Mouse (Mus musculus) lung, embryonic 16.5 days (tissue): Measurements from ENCODE around the gene Ick. TPM values are rescaled to one million over a fixed set of nuclear protein-coding genes. Genes with fewer than 3 reads are reported as not detected.
"Not testable (repeated sequence)": the region's sequence is repeated elsewhere in the genome, so short reads cannot be mapped to it uniquely, and the experiment has no call there.

Experiments
- ATAC-seq: fragments of 200-750 bp; cut with Nextera tagmentation; 2 replicates; pipeline ENCODE4 v1.8.0; 2017; ENCODE audit warnings: low read depth, mild to moderate bottlenecking, moderate library complexity
- H3K27ac ChIP-seq: fragments of 300-500 bp; sonication (generic); 2 replicates; pipeline ENCODE4 v1.5.1; 2014; ENCODE audit warnings: mild to moderate bottlenecking, control low read depth, low read length
- H3K27me3 ChIP-seq: fragments of 300-500 bp; sonication (generic); 2 replicates; pipeline ENCODE4 v1.6.1; 2014; ENCODE audit warnings: low read depth, low read length, mixed read lengths; ENCODE audit not compliant: control insufficient read depth, insufficient read depth
- H3K36me3 ChIP-seq: fragments of 300-500 bp; sonication (generic); 2 replicates; pipeline ENCODE4 v1.6.1; 2014; ENCODE audit warnings: low read length; ENCODE audit not compliant: control insufficient read depth, insufficient read depth
- H3K4me1 ChIP-seq: fragments of 300-500 bp; sonication (generic); replicated peaks from 2 replicates; pipeline ENCODE4 v1.6.1; 2014; ENCODE audit warnings: low read length, mixed read lengths; ENCODE audit not compliant: control insufficient read depth, insufficient read depth
- H3K4me2 ChIP-seq: fragments of 300-500 bp; sonication (generic); 2 replicates; pipeline ENCODE4 v1.6.1; 2014; ENCODE audit warnings: low read depth, low read length, control low read depth
- H3K4me3 ChIP-seq: fragments of 300-500 bp; sonication (generic); 2 replicates; pipeline ENCODE4 v1.5.1; 2014; ENCODE audit warnings: mild to moderate bottlenecking, low read length, control low read depth
- H3K9ac ChIP-seq: fragments of 300-500 bp; sonication (generic); 2 replicates; pipeline ENCODE4 v1.6.1; 2014; ENCODE audit warnings: low read length, control low read depth
- H3K9me3 ChIP-seq: fragments of 300-500 bp; sonication (generic); 2 replicates; pipeline ENCODE4 v1.6.1; 2016; ENCODE audit warnings: low read length; ENCODE audit not compliant: control insufficient read depth
- WGBS: fragments of 180-500 bp; shearing (Covaris S2); extraction: QIAGEN DNeasy Blood & Tissue Kit; methylation state at CpG from one replicate; pipeline ENCODE4 v1.1.7; 2014; 5-methylcytosine and 5-hydroxymethylcytosine counted together
- polyA plus RNA-seq: library from polyadenylated mRNA; unstranded; fragments of >200 nt; fragmentation: Nextera tagmentation; extraction: Ambion mirVana; gene quantifications from 2 replicates; pipeline ENCODE4 v1.2.1, GENCODE M21; 2015

Gene Ick
- polyA plus RNA-seq, 1 experiment from 2014 or later, result 21.2 TPM

- Histone ChIP-seq H3K4me3 (no peak overlapping the region), H3K4me1 (peaks cover 8% of the 10 kb centered on the region), H3K36me3 (peaks cover 4% of the 10 kb centered on the region; the same call in 1 of the 2 replicates), H3K9me3 (no peaks in the 10 kb centered on the region), H3K27ac (no peak overlapping the region), H3K4me2 (no peak overlapping the region), H3K27me3 (no peaks in the 10 kb centered on the region), H3K9ac (no peak overlapping the region)
- no peak for ATAC-seq
- 52% methylated on average over 1 of the region's 1 CpGs for WGBS
These were observed 65.0 kb downstream of the Ick start for GRCm38 (mm10) chr9:78174016-78174415.

DNA sequence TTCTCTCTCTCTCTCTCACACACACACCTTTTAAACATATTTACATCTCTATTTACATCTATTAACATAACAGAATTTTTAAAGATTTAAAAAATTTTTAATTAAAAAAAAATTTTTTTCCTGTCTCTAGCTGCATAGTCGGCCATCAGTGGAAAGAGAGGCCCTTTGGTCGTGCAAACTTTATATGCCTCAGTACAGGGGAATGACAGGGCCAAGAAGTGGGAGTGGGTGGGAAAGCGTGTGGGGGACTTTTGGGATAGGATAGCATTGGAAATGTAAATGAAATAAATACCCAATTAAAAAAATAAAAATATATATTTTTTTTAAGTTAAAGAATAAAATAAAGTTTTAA is 65.9 kb downstream of the Ick start:
- not testable (repeated sequence) for H3K27me3 ChIP-seq, H3K4me3 ChIP-seq, H3K9me3 ChIP-seq, H3K9ac ChIP-seq, H3K4me1 ChIP-seq, H3K36me3 ChIP-seq, H3K27ac ChIP-seq, ATAC-seq
- WGBS, result 25% methylated on average over 3 of the region's 3 CpGs
- H3K4me2 ChIP-seq, result 0 out of 2 replicates have a peak overlapping the region, but pooled peaks have one; percentile 28

- peak overlapping the region; percentile 80 for H3K9ac ChIP-seq
- peak; percentile 99 for ATAC-seq
- H3K27ac ChIP-seq, result peak overlapping the region; percentile 93
- no peaks in the 10 kb centered on the region for H3K27me3 ChIP-seq
- H3K4me1 ChIP-seq, result peaks cover 8% of the 10 kb centered on the region
- H3K4me2 ChIP-seq, result peak overlapping the region; percentile 49
- H3K36me3 ChIP-seq, result no peaks in the 10 kb centered on the region
- no peaks in the 10 kb centered on the region for H3K9me3 ChIP-seq
- WGBS, result under 1% methylated on average over 48 of the region's 58 CpGs
- peak overlapping the region; percentile 66 for H3K4me3 ChIP-seq
These were observed 66.5 kb downstream of the Ick start for GRCm38 (mm10) chr9:78175277-78176200.

DNA sequence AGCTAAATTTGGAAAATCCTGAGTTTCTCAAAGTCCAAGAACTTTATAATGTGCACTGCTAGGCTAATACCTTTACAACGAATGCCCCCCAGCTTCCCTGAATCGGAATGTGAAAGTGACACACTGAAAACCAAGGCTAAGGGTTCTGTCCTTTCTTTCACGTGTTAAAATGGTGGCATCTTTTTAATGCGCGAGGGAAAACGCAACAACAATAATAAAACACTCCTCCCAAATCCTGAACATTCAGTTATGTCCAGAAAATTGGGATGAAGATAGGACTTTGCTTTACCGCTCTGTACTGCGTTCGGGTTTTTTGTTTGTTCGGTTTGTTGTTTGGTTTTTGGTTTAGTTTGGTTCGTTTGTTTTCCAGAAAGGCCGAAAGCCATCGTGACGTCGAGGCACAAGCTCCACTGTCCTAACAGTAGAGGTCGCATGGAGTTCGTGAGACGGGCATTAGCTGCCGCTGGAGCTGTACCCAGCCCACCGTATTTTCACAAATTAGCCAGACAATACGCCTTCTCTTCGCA is 67.3 kb downstream of the Ick start:
- no peaks in the 10 kb centered on the region for H3K36me3 ChIP-seq
- peak overlapping the region; percentile 93 for H3K27ac ChIP-seq
- peak overlapping the region; percentile 80 for H3K9ac ChIP-seq
- peaks cover 8% of the 10 kb centered on the region for H3K4me1 ChIP-seq
- ATAC-seq, result peak; percentile 81
- H3K9me3 ChIP-seq, result no peaks in the 10 kb centered on the region
- under 1% methylated on average over 22 of the region's 22 CpGs for WGBS
- peak overlapping the region; percentile 49 for H3K4me2 ChIP-seq
- peak overlapping the region; percentile 66 for H3K4me3 ChIP-seq
- H3K27me3 ChIP-seq, result no peaks in the 10 kb centered on the region

DNA sequence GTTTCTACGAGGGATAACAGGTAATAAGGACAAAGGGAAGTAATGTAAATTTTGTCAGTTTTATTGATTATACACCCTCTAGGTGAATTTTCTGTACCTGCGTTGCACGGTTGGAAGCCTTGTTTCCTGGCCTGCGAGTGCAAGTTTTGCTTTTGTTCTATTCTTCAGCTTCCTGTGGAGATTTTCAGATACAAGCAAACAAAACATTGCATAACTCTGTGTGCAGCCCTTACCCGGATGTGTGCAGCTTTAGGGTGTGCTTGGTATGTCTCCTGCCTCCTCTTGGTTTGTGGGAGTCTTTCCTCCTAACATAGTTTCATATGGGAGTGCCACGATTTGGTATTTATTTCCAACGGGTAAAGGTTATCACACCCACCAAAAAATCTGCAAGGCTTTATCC is 67.8 kb downstream of the Ick start:
- peak; percentile 27; the same call in 1 of the 2 replicates for ATAC-seq
- peak overlapping the region; percentile 80 for H3K9ac ChIP-seq
- peak overlapping the region; percentile 93 for H3K27ac ChIP-seq
- H3K4me1 ChIP-seq, result peaks cover 8% of the 10 kb centered on the region
- H3K4me2 ChIP-seq, result peak overlapping the region; percentile 49
- WGBS, result 11% methylated on average over 7 of the region's 7 CpGs
- H3K36me3 ChIP-seq, result no peaks in the 10 kb centered on the region
- peak overlapping the region; percentile 66 for H3K4me3 ChIP-seq
- no peaks in the 10 kb centered on the region for H3K27me3 ChIP-seq
- no peaks in the 10 kb centered on the region for H3K9me3 ChIP-seq

DNA sequence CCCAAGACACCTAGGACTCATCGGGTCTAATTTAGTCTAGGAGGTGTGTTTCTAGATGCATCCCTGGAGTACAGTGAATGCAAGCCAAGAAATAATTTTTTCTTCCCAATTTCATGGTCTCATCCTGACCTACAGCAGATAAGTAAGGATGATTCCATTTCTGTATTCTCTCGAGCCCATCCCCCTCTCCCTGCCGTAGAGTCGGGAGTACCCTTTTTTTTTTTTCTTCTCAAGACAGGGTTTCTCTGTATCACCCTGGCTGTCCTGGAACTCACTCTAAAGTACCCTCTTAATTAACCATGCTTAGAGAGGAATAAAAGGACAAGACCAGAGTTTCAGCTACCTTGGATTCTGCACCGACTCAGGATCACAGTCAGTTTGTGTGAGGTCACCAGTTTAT is 69.2 kb downstream of the Ick start:
- Histone ChIP-seq H3K27ac (no peak overlapping the region), H3K36me3 (no peaks in the 10 kb centered on the region), H3K4me1 (peaks cover 8% of the 10 kb centered on the region), H3K4me3 (no peak overlapping the region), H3K4me2 (no peak overlapping the region), H3K9ac (no peak overlapping the region), H3K9me3 (no peaks in the 10 kb centered on the region), H3K27me3 (no peaks in the 10 kb centered on the region)
- ATAC-seq, result no peak
- 71% methylated on average over 5 of the region's 5 CpGs for WGBS

- Histone ChIP-seq H3K4me1 (peaks cover 8% of the 10 kb centered on the region), H3K36me3 (no peaks in the 10 kb centered on the region), H3K9me3 (no peaks in the 10 kb centered on the region), H3K27me3 (no peaks in the 10 kb centered on the region), H3K4me2 (no peak overlapping the region), H3K9ac (no peak overlapping the region), H3K4me3 (no peak overlapping the region), H3K27ac (no peak overlapping the region)
- WGBS, result 74% methylated on average over 2 of the region's 2 CpGs
- ATAC-seq, result no peak
These were observed 70.1 kb downstream of the Ick start for GRCm38 (mm10) chr9:78179071-78179470.

GRCm38 (mm10) chr9:78182474-78182873 is 73.5 kb downstream of the Ick start, which contains the start of gene Gsta4:
Gene Gsta4 (plus strand): TSS chr9:78182774.
- not testable (repeated sequence) for H3K9me3 ChIP-seq, H3K27ac ChIP-seq, H3K9ac ChIP-seq, H3K27me3 ChIP-seq, ATAC-seq, H3K4me3 ChIP-seq, H3K4me1 ChIP-seq, H3K4me2 ChIP-seq, H3K36me3 ChIP-seq
- WGBS, result 97% methylated on average over 4 of the region's 7 CpGs

DNA sequence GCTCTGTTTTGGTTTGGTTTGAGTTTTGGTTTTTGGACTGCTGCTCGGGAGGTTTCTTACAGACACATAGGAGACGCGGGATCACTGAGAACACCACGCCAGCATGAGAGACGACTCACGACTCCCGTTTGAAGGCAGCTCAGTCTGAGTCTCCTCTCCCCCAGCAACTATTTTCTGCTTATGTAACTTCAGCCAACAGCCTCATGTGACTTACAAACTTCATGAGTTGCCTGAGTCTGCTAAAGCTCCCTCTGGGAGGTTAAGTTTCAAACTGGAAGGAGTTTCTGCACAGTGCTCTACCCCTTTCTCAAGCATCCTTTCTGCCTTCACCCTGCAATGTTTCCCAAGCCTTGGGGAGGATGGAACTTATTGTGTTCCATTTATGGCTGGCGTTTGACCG is 76.7 kb downstream of the Ick start:
- Histone ChIP-seq H3K27ac (no peak overlapping the region), H3K9me3 (no peaks in the 10 kb centered on the region), H3K4me1 (no peaks in the 10 kb centered on the region), H3K36me3 (no peaks in the 10 kb centered on the region), H3K27me3 (no peaks in the 10 kb centered on the region), H3K4me3 (no peak overlapping the region), H3K4me2 (no peak overlapping the region), H3K9ac (no peak overlapping the region)
- WGBS, result 77% methylated on average over 9 of the region's 9 CpGs
- no peak for ATAC-seq
